Mouse (Mus musculus) small intestine, adult 10 weeks (tissue): ENCODE data around the gene Slc26a9. TPM values are rescaled to one million over a fixed set of nuclear protein-coding genes. Genes with fewer than 3 reads are reported as not detected.

ENCODE experiments used
- polyA plus RNA-seq: library from polyadenylated mRNA; stranded (reverse); fragments of 350-450 nt; fragmentation: Illumina TruSeq; extraction: RNeasy Lipid Tissue Mini Kit (QIAGEN cat#74804); gene quantifications from one replicate; pipeline ENCODE4 v1.2.3, GENCODE M21; 2014; ENCODE audit warnings: low replicate concordance

Slc26a9 gene
- not detected for polyA plus RNA-seq

GRCm38 (mm10) chr1:131743868-131744464, at the start of gene Slc26a9:
Gene Slc26a9, plus strand, starts transcription at chr1:131744022.

GRCm38 (mm10) chr1:131797202-131797909, 53.5 kb downstream of the Slc26a9 start, which contains the start of gene Pm20d1:
Gene Pm20d1, plus strand, starts transcription at chr1:131797381.

Other genes with a start within 250 kb of the Slc26a9 start
- gene Srgap2, start 216.7 kb upstream of the Slc26a9 start, polyA plus RNA-seq, result 4.3 TPM
- 1.9 TPM for gene Fam72a, start 216.1 kb upstream of the Slc26a9 start, polyA plus RNA-seq
- gene Avpr1b, start 144.8 kb upstream of the Slc26a9 start, polyA plus RNA-seq, result 0.11 TPM
- gene Ctse, start 105.7 kb upstream of the Slc26a9 start, polyA plus RNA-seq, result 1.7 TPM
- 2.6 TPM for gene Rab7b, start 55.3 kb upstream of the Slc26a9 start, polyA plus RNA-seq
- 33.3 TPM for gene Pm20d1, start 53.4 kb downstream of the Slc26a9 start, polyA plus RNA-seq
- gene Slc41a1, start 83.5 kb downstream of the Slc26a9 start, polyA plus RNA-seq, result 1.9 TPM
- 1.6 TPM for gene Rab29, start 123.2 kb downstream of the Slc26a9 start, polyA plus RNA-seq
- 66.8 TPM for gene Nucks1, start 166.5 kb downstream of the Slc26a9 start, polyA plus RNA-seq
- gene Slc45a3, start 218.9 kb downstream of the Slc26a9 start, polyA plus RNA-seq, result not detected